Mouse (Mus musculus): ENCODE data around the gene Stx6. TPM values are rescaled to one million over a fixed set of nuclear protein-coding genes. Genes with fewer than 3 reads are reported as not detected.

The Stx6 gene
- polyA plus RNA-seq, 1 experiment from 2014 or later: 93.3 TPM

DNA sequence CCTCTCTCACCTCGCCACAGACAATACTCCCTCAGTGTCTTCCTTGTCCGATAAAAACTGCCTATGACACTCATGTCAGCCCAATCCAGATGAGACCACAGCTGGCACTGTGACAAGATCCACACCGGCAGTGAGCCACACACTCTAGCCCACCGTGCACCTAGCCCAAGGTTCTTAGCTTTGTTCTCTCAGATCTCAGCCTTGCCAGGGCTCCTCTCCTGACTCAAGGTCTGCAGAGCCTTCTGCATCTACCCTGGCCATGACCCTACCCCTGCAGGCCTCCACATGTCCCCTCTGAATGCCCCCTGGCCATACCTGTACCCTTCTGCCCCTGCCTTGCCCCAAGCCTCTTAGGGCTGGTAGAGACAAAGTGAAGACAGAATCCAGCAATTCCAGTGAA is 53.6 kb downstream of the Stx6 start:
- H3K36me3 ChIP-seq (replicated peaks; ENCODE audit: control insufficient read depth, insufficient read depth, low read depth, low read length): no peaks in the 10 kb centered on the region
- 53% methylated on average over 4 of the region's 4 CpGs for WGBS
- no peaks in the 10 kb centered on the region for H3K27me3 ChIP-seq (ENCODE audit: control insufficient read depth, insufficient read depth, low read length)
- no peak overlapping the region for H3K4me2 ChIP-seq (ENCODE audit: low read depth, low read length)
- DNase-seq (ENCODE audit: low spot score): no peak
- H3K4me1 ChIP-seq (ENCODE audit: control insufficient read depth, insufficient read depth, low read length): peaks cover 19% of the 10 kb centered on the region
- H3K9ac ChIP-seq (replicated peaks; ENCODE audit: low read length): peak overlapping the region; percentile 44
- H3K4me3 ChIP-seq (ENCODE audit: low read depth, low read length): no peak overlapping the region
- no peaks in the 10 kb centered on the region for H3K9me3 ChIP-seq (replicated peaks; ENCODE audit: control insufficient read depth, low read length)
- peak overlapping the region; percentile 37 for H3K27ac ChIP-seq (replicated peaks; ENCODE audit: low read depth, low read length)
- peak; percentile 8; the same call in 1 of the 2 replicates for ATAC-seq (replicated peaks; ENCODE audit: insufficient number of reproducible peaks, low FRiP score, low TSS enrichment, low read depth)

DNA sequence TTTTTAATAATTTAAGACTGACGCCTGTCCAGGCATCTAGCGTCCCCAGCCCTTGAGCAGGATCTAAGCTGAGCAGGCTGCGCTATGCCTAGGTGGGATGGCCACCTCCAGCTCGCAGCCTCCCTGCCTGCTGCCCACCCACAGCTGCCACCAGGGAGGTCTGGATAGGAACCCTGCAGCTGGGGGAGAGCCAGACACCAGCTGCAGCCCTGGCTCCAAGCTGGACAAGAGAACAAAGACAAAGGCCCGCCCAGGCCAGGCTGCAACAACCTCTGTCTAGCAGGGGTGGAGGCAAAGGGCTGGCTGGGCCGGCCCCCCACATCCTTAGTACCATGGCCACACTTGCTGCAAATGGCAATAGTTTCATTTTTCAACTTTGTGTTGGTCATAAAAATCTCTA is 54.0 kb downstream of the Stx6 start:
- Histone ChIP-seq H3K9ac (replicated peaks; ENCODE audit: low read length) (peak overlapping the region; percentile 44), H3K4me1 (ENCODE audit: control insufficient read depth, insufficient read depth, low read length) (peaks cover 19% of the 10 kb centered on the region), H3K36me3 (replicated peaks; ENCODE audit: control insufficient read depth, insufficient read depth, low read depth, low read length) (no peaks in the 10 kb centered on the region), H3K4me2 (ENCODE audit: low read depth, low read length) (no peak overlapping the region), H3K4me3 (ENCODE audit: low read depth, low read length) (no peak overlapping the region), H3K27me3 (ENCODE audit: control insufficient read depth, insufficient read depth, low read length) (no peaks in the 10 kb centered on the region), H3K27ac (replicated peaks; ENCODE audit: low read depth, low read length) (peak overlapping the region; percentile 37), H3K9me3 (replicated peaks; ENCODE audit: control insufficient read depth, low read length) (no peaks in the 10 kb centered on the region)
- WGBS: 10% methylated on average over 6 of the region's 6 CpGs
- DNase-seq (ENCODE audit: low spot score) (peak; percentile 79), ATAC-seq (replicated peaks; ENCODE audit: insufficient number of reproducible peaks, low FRiP score, low TSS enrichment, low read depth) (peak; percentile 74)

- H3K4me2 ChIP-seq (ENCODE audit: low read depth, low read length): no peak overlapping the region
- H3K27me3 ChIP-seq (ENCODE audit: control insufficient read depth, insufficient read depth, low read length): no peaks in the 10 kb centered on the region
- H3K36me3 ChIP-seq (replicated peaks; ENCODE audit: control insufficient read depth, insufficient read depth, low read depth, low read length): no peaks in the 10 kb centered on the region
- peak overlapping the region; percentile 44 for H3K9ac ChIP-seq (replicated peaks; ENCODE audit: low read length)
- WGBS: 23% methylated on average over 18 of the region's 18 CpGs
- no peaks in the 10 kb centered on the region for H3K9me3 ChIP-seq (replicated peaks; ENCODE audit: control insufficient read depth, low read length)
- peak; percentile 37 for DNase-seq (ENCODE audit: low spot score)
- no peak overlapping the region for H3K4me3 ChIP-seq (ENCODE audit: low read depth, low read length)
- ATAC-seq (replicated peaks; ENCODE audit: insufficient number of reproducible peaks, low FRiP score, low TSS enrichment, low read depth): no peak
- peaks cover 19% of the 10 kb centered on the region for H3K4me1 ChIP-seq (ENCODE audit: control insufficient read depth, insufficient read depth, low read length)
- H3K27ac ChIP-seq (replicated peaks; ENCODE audit: low read depth, low read length): peak overlapping the region; percentile 37
Observed at GRCm38 (mm10) chr1:155212936-155213774, 54.6 kb downstream of the Stx6 start.

- H3K4me2 ChIP-seq (ENCODE audit: low read depth, low read length): no peak overlapping the region
- no peaks in the 10 kb centered on the region for H3K27me3 ChIP-seq (ENCODE audit: control insufficient read depth, insufficient read depth, low read length)
- H3K4me1 ChIP-seq (ENCODE audit: control insufficient read depth, insufficient read depth, low read length): peaks cover 19% of the 10 kb centered on the region
- H3K36me3 ChIP-seq (replicated peaks; ENCODE audit: control insufficient read depth, insufficient read depth, low read depth, low read length): no peaks in the 10 kb centered on the region
- DNase-seq (ENCODE audit: low spot score) (no peak), ATAC-seq (replicated peaks; ENCODE audit: insufficient number of reproducible peaks, low FRiP score, low TSS enrichment, low read depth) (no peak)
- 90% methylated on average over 7 of the region's 7 CpGs for WGBS
- H3K9me3 ChIP-seq (replicated peaks; ENCODE audit: control insufficient read depth, low read length): no peaks in the 10 kb centered on the region
- no peak overlapping the region for H3K27ac ChIP-seq (replicated peaks; ENCODE audit: low read depth, low read length)
- no peak overlapping the region for H3K9ac ChIP-seq (replicated peaks; ENCODE audit: low read length)
- no peak overlapping the region for H3K4me3 ChIP-seq (ENCODE audit: low read depth, low read length)
Observed at GRCm38 (mm10) chr1:155213912-155214311, 55.4 kb downstream of the Stx6 start.

- Histone ChIP-seq H3K36me3 (replicated peaks; ENCODE audit: control insufficient read depth, insufficient read depth, low read depth, low read length) (no peaks in the 10 kb centered on the region), H3K4me2 (ENCODE audit: low read depth, low read length) (no peak overlapping the region), H3K27ac (replicated peaks; ENCODE audit: low read depth, low read length) (no peak overlapping the region), H3K4me1 (ENCODE audit: control insufficient read depth, insufficient read depth, low read length) (peaks cover 19% of the 10 kb centered on the region), H3K27me3 (ENCODE audit: control insufficient read depth, insufficient read depth, low read length) (no peaks in the 10 kb centered on the region), H3K9ac (replicated peaks; ENCODE audit: low read length) (0 out of 2 replicates have a peak overlapping the region, but pooled peaks have one; percentile 19), H3K9me3 (replicated peaks; ENCODE audit: control insufficient read depth, low read length) (no peaks in the 10 kb centered on the region), H3K4me3 (ENCODE audit: low read depth, low read length) (no peak overlapping the region)
- WGBS: 35% methylated on average over 9 of the region's 9 CpGs
- DNase-seq (ENCODE audit: low spot score): no peak
- 0 out of 2 replicates have a peak, but pooled peaks have one; percentile 13 for ATAC-seq (replicated peaks; ENCODE audit: insufficient number of reproducible peaks, low FRiP score, low TSS enrichment, low read depth)
Observed at GRCm38 (mm10) chr1:155215066-155215764, 56.7 kb downstream of the Stx6 start.

DNA sequence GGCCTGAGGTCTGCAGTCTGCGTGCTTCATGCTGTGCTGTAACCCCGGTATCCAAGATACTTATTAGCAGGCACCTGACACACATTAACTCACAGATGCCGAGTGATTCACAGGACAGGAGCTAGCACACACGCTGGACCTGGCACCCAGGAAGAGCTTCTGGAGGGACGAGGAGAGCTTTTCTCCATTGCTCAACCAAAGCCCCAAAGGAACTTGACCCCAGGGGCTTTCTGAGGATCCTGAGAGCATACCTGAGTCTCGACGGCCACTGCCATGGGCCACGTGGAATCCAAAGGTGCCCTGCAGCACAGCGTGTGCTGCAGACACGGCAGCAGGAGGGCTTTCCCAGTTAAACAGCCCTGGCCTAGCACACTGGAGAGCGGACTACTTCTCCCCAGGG is 57.8 kb downstream of the Stx6 start:
- Histone ChIP-seq H3K9me3 (replicated peaks; ENCODE audit: control insufficient read depth, low read length) (no peaks in the 10 kb centered on the region), H3K36me3 (replicated peaks; ENCODE audit: control insufficient read depth, insufficient read depth, low read depth, low read length) (no peaks in the 10 kb centered on the region), H3K4me1 (ENCODE audit: control insufficient read depth, insufficient read depth, low read length) (peaks cover 14% of the 10 kb centered on the region), H3K27me3 (ENCODE audit: control insufficient read depth, insufficient read depth, low read length) (no peaks in the 10 kb centered on the region), H3K4me2 (ENCODE audit: low read depth, low read length) (no peak overlapping the region), H3K9ac (replicated peaks; ENCODE audit: low read length) (no peak overlapping the region), H3K27ac (replicated peaks; ENCODE audit: low read depth, low read length) (peak overlapping the region; percentile 42; the same call in 1 of the 2 replicates), H3K4me3 (ENCODE audit: low read depth, low read length) (no peak overlapping the region)
- ATAC-seq (replicated peaks; ENCODE audit: insufficient number of reproducible peaks, low FRiP score, low TSS enrichment, low read depth): no peak
- DNase-seq (ENCODE audit: low spot score): no peak
- 59% methylated on average over 11 of the region's 11 CpGs for WGBS

DNA sequence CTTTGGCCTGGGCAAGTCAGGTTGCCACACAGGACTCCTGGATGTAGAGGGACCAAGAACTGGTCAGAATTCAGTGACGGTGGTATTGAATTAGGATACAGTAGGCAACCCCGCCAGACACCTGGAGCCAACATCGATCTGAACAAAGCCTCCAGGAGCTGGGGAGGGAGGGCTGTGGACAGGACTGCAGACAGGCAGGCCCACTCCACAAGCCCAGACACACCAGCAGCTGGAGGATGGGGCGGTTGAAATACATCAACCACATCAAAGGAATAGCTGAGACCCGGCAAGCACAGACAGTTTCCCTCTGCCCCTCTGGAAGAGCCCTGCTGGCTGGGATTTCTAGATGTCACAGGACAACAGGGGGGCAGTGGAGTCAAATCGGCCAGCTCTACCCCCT is 58.3 kb downstream of the Stx6 start:
- peaks cover 13% of the 10 kb centered on the region for H3K4me1 ChIP-seq (ENCODE audit: control insufficient read depth, insufficient read depth, low read length)

More for the DNA sequence above, 58.3 kb downstream of the Stx6 start:
- Histone ChIP-seq H3K27ac (replicated peaks; ENCODE audit: low read depth, low read length) (peak overlapping the region; percentile 53), H3K4me3 (ENCODE audit: low read depth, low read length) (no peak overlapping the region), H3K36me3 (replicated peaks; ENCODE audit: control insufficient read depth, insufficient read depth, low read depth, low read length) (no peaks in the 10 kb centered on the region), H3K27me3 (ENCODE audit: control insufficient read depth, insufficient read depth, low read length) (no peaks in the 10 kb centered on the region), H3K9ac (replicated peaks; ENCODE audit: low read length) (no peak overlapping the region), H3K9me3 (replicated peaks; ENCODE audit: control insufficient read depth, low read length) (no peaks in the 10 kb centered on the region), H3K4me2 (ENCODE audit: low read depth, low read length) (no peak overlapping the region)
- DNase-seq (ENCODE audit: low spot score) (no peak), ATAC-seq (replicated peaks; ENCODE audit: insufficient number of reproducible peaks, low FRiP score, low TSS enrichment, low read depth) (no peak)
- 57% methylated on average over 6 of the region's 6 CpGs for WGBS
